Mouse (Mus musculus) G1E-ER4 (cell line): ENCODE measurements around the gene Lrp10. TPM values are rescaled to one million over a fixed set of nuclear protein-coding genes. Genes with fewer than 3 reads are reported as not detected.

Source experiments
- GATA1 ChIP-seq: IDR thresholded peaks from one replicate; pipeline ENCODE4 v1.8.0; 2012; ENCODE audit warnings: low read length, inconsistent platforms
- polyA plus RNA-seq: library from polyadenylated mRNA; stranded (reverse); fragments of >175 nt; gene quantifications from 2 replicates; pipeline ENCODE4 v1.2.3, GENCODE M21; 2012

Lrp10 gene
- polyA plus RNA-seq, 1 experiment = 440 TPM

- TF ChIP-seq GATA1 = no peak
These were observed 33.4 kb upstream of the Lrp10 start for GRCm38 (mm10) chr14:54430406-54431145.

- TF ChIP-seq GATA1 = no peak
These were observed 32.4 kb upstream of the Lrp10 start, which contains the start of gene Mmp14 for GRCm38 (mm10) chr14:54431334-54432077. Mmp14 (plus strand) TSS chr14:54431612.

- no peak for TF ChIP-seq GATA1
These were observed 31.7 kb upstream of the Lrp10 start for GRCm38 (mm10) chr14:54432078-54432836.

- TF ChIP-seq GATA1 = no peak
These were observed 30.8 kb upstream of the Lrp10 start for GRCm38 (mm10) chr14:54432837-54433830.

- no peak for TF ChIP-seq GATA1
These were observed 29.9 kb upstream of the Lrp10 start for GRCm38 (mm10) chr14:54433941-54434531.

- no peak for TF ChIP-seq GATA1
These were observed 28.6 kb upstream of the Lrp10 start for GRCm38 (mm10) chr14:54435194-54435918.

- TF ChIP-seq GATA1 = no peak
These were observed 24.8 kb upstream of the Lrp10 start for GRCm38 (mm10) chr14:54439155-54439554.

- TF ChIP-seq GATA1 = no peak
These were observed 24.3 kb upstream of the Lrp10 start for GRCm38 (mm10) chr14:54439610-54440009.

GRCm38 (mm10) chr14:54440538-54440937 lies 23.4 kb upstream of the Lrp10 start:
- TF ChIP-seq GATA1 = no peak

GRCm38 (mm10) chr14:54441365-54441764 lies 22.6 kb upstream of the Lrp10 start:
- no peak for TF ChIP-seq GATA1

GRCm38 (mm10) chr14:54442548-54442947 lies 21.4 kb upstream of the Lrp10 start:
- no peak for TF ChIP-seq GATA1

- TF ChIP-seq GATA1 = no peak
These were observed 20.7 kb upstream of the Lrp10 start for GRCm38 (mm10) chr14:54443196-54443595.

GRCm38 (mm10) chr14:54443712-54444618 lies 20.0 kb upstream of the Lrp10 start:
- TF ChIP-seq GATA1 = no peak
